Mouse (Mus musculus) layer of hippocampus, adult 8-10 months (tissue): ENCODE data around the gene Hsh2d. TPM values are rescaled to one million over a fixed set of nuclear protein-coding genes. Genes with fewer than 3 reads are reported as not detected.
A peak's percentile ranks its signal among the peaks of the same experiment; 100 is the strongest.

ENCODE experiments used
- DNase-seq, 2 experiments: peaks; one replicate each; pipeline ENCODE4 v3.0.0; 2022; ENCODE audit warnings: low spot score in 2 of 2
- total RNA-seq, 4 experiments: library from RNA; stranded (reverse); gene quantifications; 2 replicates each; pipeline ENCODE4 v1.2.4; 2022

The Hsh2d gene
- total RNA-seq, 4 experiments from 2014 or later, result 0.31 TPM; not detected in 3

- DNase-seq, result no peak
Measured at GRCm38 (mm10) chr8:72187793-72188331, 1.6 kb upstream of the Hsh2d start.

GRCm38 (mm10) chr8:72190215-72190539 is 739 bp downstream of the Hsh2d start:
- no peak for DNase-seq

GRCm38 (mm10) chr8:72192065-72192464 is 2.6 kb downstream of the Hsh2d start:
- no peak for DNase-seq

- DNase-seq, result no peak
Measured at GRCm38 (mm10) chr8:72197997-72198396, 8.6 kb downstream of the Hsh2d start.

- DNase-seq, result no peak
Measured at GRCm38 (mm10) chr8:72208582-72208981, 19.1 kb downstream of the Hsh2d start.

- DNase-seq, result no peak
Measured at GRCm38 (mm10) chr8:72210222-72210621, 20.8 kb downstream of the Hsh2d start.

GRCm38 (mm10) chr8:72210710-72211109 is 21.3 kb downstream of the Hsh2d start:
- no peak for DNase-seq

GRCm38 (mm10) chr8:72211846-72212245 is 22.4 kb downstream of the Hsh2d start:
- DNase-seq, result no peak

GRCm38 (mm10) chr8:72212751-72213150 is 23.3 kb downstream of the Hsh2d start, which contains the start of gene Cib3:
Gene Cib3 (minus strand): TSS chr8:72212837.
- peak; percentile 29 to 33 for DNase-seq

GRCm38 (mm10) chr8:72213536-72213935 is 24.1 kb downstream of the Hsh2d start, which contains the start of gene Gm11034:
Gene Gm11034 (minus strand): TSS chr8:72213636.
- DNase-seq, result no peak

GRCm38 (mm10) chr8:72215060-72215459 is 25.6 kb downstream of the Hsh2d start:
- no peak for DNase-seq

- DNase-seq, result no peak
Measured at GRCm38 (mm10) chr8:72215871-72216270, 26.4 kb downstream of the Hsh2d start.

GRCm38 (mm10) chr8:72218781-72219540 is 29.5 kb downstream of the Hsh2d start:
- no peak for DNase-seq

GRCm38 (mm10) chr8:72219541-72220363 is 30.3 kb downstream of the Hsh2d start, which contains the start of gene Fam32a:
Gene Fam32a (plus strand): TSS chr8:72219730.
- peak; percentile 88 to 91 for DNase-seq

- no peak for DNase-seq
Measured at GRCm38 (mm10) chr8:72220758-72221157, 31.3 kb downstream of the Hsh2d start.

GRCm38 (mm10) chr8:72222656-72223055 is 33.2 kb downstream of the Hsh2d start:
- no peak for DNase-seq

- DNase-seq, result peak; percentile 97 to 98
Measured at GRCm38 (mm10) chr8:72239499-72240402, 50.3 kb downstream of the Hsh2d start, which contains the start of gene Ap1m1. Gene Ap1m1 (plus strand): TSS chr8:72240018.

- DNase-seq, result no peak
Measured at GRCm38 (mm10) chr8:72240403-72240763, 50.9 kb downstream of the Hsh2d start.

GRCm38 (mm10) chr8:72240951-72241350 is 51.5 kb downstream of the Hsh2d start:
- no peak for DNase-seq

GRCm38 (mm10) chr8:72242226-72242625 is 52.8 kb downstream of the Hsh2d start:
- DNase-seq, result no peak

GRCm38 (mm10) chr8:72244610-72245009 is 55.2 kb downstream of the Hsh2d start:
- no peak for DNase-seq
